In the genomic region with DNA sequence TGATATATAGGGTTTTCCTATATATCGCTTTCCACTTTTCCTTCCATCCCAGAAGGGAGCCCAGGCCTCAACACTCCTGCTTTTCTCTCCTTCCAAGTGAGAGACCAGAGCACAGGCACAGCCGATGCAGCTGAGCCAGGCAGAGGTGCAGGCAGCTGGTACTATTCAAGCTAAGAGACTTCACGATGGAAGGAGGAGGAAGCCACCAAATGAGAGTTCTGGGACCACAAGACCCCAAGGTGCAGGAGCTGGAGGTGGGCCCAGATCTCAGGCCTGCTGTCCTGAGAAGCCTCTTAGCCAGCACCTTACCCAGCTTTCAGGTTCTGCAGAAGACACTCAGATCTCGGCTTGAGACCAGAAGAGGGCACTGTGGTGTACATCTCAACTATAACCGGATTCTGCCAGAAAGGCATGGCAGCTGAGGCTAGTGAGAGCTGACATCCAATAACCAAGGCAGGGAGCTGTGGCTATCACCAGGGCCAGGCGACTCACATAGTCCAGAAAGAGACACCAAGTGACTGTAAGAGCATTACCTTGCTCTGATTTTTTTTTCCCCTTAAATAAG, we compare ENCODE assay signal across 1 mouse cellular context.
TF ChIP-seq lines count a peak whose summit lies in the region.

No protein-coding gene starts in this region.

TF ChIP-seq in CH12.LX, 34 proteins besides CTCF, POLR2A, EP300 and RAD21:
- TF ChIP-seq USF2 (conservative IDR thresholded peaks at IDR 0.05; ENCODE audit: low read depth, low read length) (no peak), RCOR1 (conservative IDR thresholded peaks at IDR 0.05; ENCODE audit: low read depth, low read length) (no peak), POLR2AphosphoS2 (IDR thresholded peaks at IDR 0.05; ENCODE audit: low read depth, low read length) (no peak), BHLHE40 (IDR thresholded peaks at IDR 0.05; ENCODE audit: low read depth, low read length) (no peak), ETS1 (conservative IDR thresholded peaks at IDR 0.05; ENCODE audit: low read depth, low read length) (no peak), JUN (IDR thresholded peaks at IDR 0.05; ENCODE audit: insufficient read depth, low read depth, low read length) (no peak), SMC3 (IDR thresholded peaks at IDR 0.05; ENCODE audit: low read depth, low read length) (peak; percentile 57), MYC (IDR thresholded peaks at IDR 0.05; ENCODE audit: low read depth, low read length) (no peak)
